Comparison of ENCODE assay signal across 11 mouse cellular contexts in the genomic region with DNA sequence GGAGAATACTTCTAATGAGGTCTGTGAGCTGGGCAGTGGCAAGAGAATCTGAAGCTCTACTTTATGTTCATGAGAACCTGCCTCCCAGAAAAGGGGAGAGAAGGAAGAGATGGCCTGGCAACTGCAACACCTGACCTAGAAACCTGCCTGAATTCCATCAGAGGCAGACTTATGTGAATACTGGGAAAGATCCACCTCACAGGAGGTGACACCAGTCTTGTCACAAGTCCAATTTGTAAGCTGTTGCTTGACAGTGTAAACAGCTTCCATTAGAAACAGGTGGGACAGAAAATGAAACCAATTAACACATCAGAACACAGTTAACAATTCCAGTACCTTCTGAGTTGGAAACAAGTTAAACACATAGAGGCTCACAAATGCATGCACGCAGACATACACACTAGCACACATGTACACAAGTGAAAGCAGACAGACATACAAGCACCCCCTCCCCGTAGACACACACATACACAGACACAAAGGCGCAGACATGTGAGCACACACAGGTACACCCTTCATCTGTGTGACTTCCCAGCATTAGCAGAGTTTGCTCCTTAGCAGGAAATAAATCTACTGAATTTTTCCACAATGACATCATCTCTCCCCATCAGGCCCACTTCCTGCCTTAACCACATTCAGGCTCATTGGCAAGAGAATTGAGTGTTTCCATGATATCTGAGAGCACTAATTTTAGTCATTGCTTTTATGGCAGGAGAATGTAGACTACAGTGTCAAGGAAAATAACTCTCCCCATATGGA. TPM values are rescaled to one million over a fixed set of nuclear protein-coding genes. Genes with fewer than 3 reads are reported as not detected.
DNase-seq lines count a peak whose midpoint lies in the region; ATAC-seq and TF ChIP-seq lines count a peak whose summit lies in the region.
"Had no signal": no experiment of that assay in that cellular context is flagged by ENCODE, and none has a peak within 500 bp of the region (broad histone marks: within the 10 kb centered on the region; RNA-seq: fewer than 3 reads in every experiment).

No protein-coding gene starts in this region.

- no peak overlapping the region for H3K27ac ChIP-seq in lung, embryonic 16.5 days (ENCODE audit: low read length)
- peak overlapping the region; percentile 65 for H3K27ac ChIP-seq in heart, embryonic 16.5 days (ENCODE audit: low read length)
- no peak overlapping the region for H3K27ac ChIP-seq in hindbrain, postnatal 0 days
- H3K27ac ChIP-seq: midbrain, embryonic 10.5 days had no signal

- no peaks in the 10 kb centered on the region for H3K36me3 ChIP-seq in lung, embryonic 16.5 days (ENCODE audit: control insufficient read depth, insufficient read depth, low read length)
- H3K36me3 ChIP-seq in heart, embryonic 16.5 days (ENCODE audit: control insufficient read depth, insufficient read depth) = no peaks in the 10 kb centered on the region
- no peaks in the 10 kb centered on the region for H3K36me3 ChIP-seq in hindbrain, postnatal 0 days (ENCODE audit: insufficient read depth, low read length)
- H3K36me3 ChIP-seq: midbrain, embryonic 10.5 days had no signal

- no peak overlapping the region for H3K9ac ChIP-seq in lung, embryonic 16.5 days (ENCODE audit: low read length)
- H3K9ac ChIP-seq in heart, embryonic 16.5 days (ENCODE audit: low read length) = no peak overlapping the region
- H3K9ac ChIP-seq in hindbrain, postnatal 0 days (replicated peaks; ENCODE audit: low read length) = no peak overlapping the region

- H3K9me3 ChIP-seq in lung, embryonic 16.5 days (ENCODE audit: control insufficient read depth, low read length) = no peaks in the 10 kb centered on the region
- no peaks in the 10 kb centered on the region for H3K9me3 ChIP-seq in heart, embryonic 16.5 days (replicated peaks; ENCODE audit: control insufficient read depth, low read length)
- no peaks in the 10 kb centered on the region for H3K9me3 ChIP-seq in hindbrain, postnatal 0 days (ENCODE audit: low read length)
- H3K9me3 ChIP-seq: midbrain, embryonic 10.5 days had no signal

- peak; percentile 70 for ATAC-seq in lung, embryonic 16.5 days (ENCODE audit: low read depth)
- ATAC-seq in heart, embryonic 16.5 days (replicated peaks; ENCODE audit: extremely low read depth, insufficient read depth, low FRiP score) = peak; percentile 91
- no peak for ATAC-seq in hindbrain, postnatal 0 days

- H3K4me2 ChIP-seq in lung, embryonic 16.5 days (ENCODE audit: low read depth, low read length) = no peak overlapping the region
- no peak overlapping the region for H3K4me2 ChIP-seq in heart, embryonic 16.5 days (ENCODE audit: low read depth, low read length)
- no peak overlapping the region for H3K4me2 ChIP-seq in hindbrain, postnatal 0 days (ENCODE audit: low read depth, low read length)

- H3K27me3 ChIP-seq in lung, embryonic 16.5 days (ENCODE audit: control insufficient read depth, insufficient read depth, low read depth, low read length) = no peaks in the 10 kb centered on the region
- no peaks in the 10 kb centered on the region for H3K27me3 ChIP-seq in heart, embryonic 16.5 days (ENCODE audit: control insufficient read depth, insufficient read depth, low read length)
- H3K27me3 ChIP-seq in hindbrain, postnatal 0 days (ENCODE audit: insufficient read depth, low read length) = no peaks in the 10 kb centered on the region

- no peak overlapping the region for H3K4me3 ChIP-seq in lung, embryonic 16.5 days (ENCODE audit: low read length)
- no peak overlapping the region for H3K4me3 ChIP-seq in heart, embryonic 16.5 days (ENCODE audit: low read length)
- H3K4me3 ChIP-seq in hindbrain, postnatal 0 days (ENCODE audit: low read length) = no peak overlapping the region
- H3K4me3 ChIP-seq: midbrain, embryonic 10.5 days had no signal

- 67% methylated on average over 3 of the region's 3 CpGs for WGBS in lung, embryonic 16.5 days
- 74% methylated on average over 3 of the region's 3 CpGs for WGBS in heart, embryonic 16.5 days
- 92% methylated on average over 3 of the region's 3 CpGs for WGBS in hindbrain, postnatal 0 days

- DNase-seq in lung, postnatal 36 days = no peak
- peak; percentile 4 to 12 for DNase-seq in cerebellum, postnatal 36 days
- peak; percentile 21 for DNase-seq in skeletal muscle tissue, adult 2 months (ENCODE audit: low read depth, low spot score)
- DNase-seq in ovary, postnatal 36 days (ENCODE audit: low spot score) = no peak
- no peak for DNase-seq in layer of hippocampus, postnatal 25 days (ENCODE audit: extremely low spot score in 1 of 2, low spot score in 1 of 2)
- no peak for DNase-seq in hindbrain, postnatal 0 days (ENCODE audit: low spot score)
- DNase-seq: gastrocnemius, postnatal 36 days; thymus, postnatal 4 days had no signal

- H3K4me1 ChIP-seq in lung, embryonic 16.5 days (replicated peaks; ENCODE audit: control insufficient read depth, insufficient read depth, low read length) = peaks cover 5% of the 10 kb centered on the region; the same call in 1 of the 2 replicates
- H3K4me1 ChIP-seq in heart, embryonic 16.5 days (ENCODE audit: control insufficient read depth, insufficient read depth, low read length) = peaks cover 6% of the 10 kb centered on the region
- no peaks in the 10 kb centered on the region for H3K4me1 ChIP-seq in hindbrain, postnatal 0 days (ENCODE audit: insufficient read depth, low read length)
- H3K4me1 ChIP-seq: midbrain, embryonic 10.5 days had no signal

- TF ChIP-seq CTCF in hindbrain, postnatal 0 days (IDR thresholded peaks at IDR 0.05; ENCODE audit: low read depth) = no peak

RNA-seq across cellular contexts. Expression of gene Fancf, which starts 51.4 kb away (rescaled TPM):
- 1.4 and 1.8 TPM in 2 replicates for polyA plus RNA-seq in lung, embryonic 16.5 days (2015; fragmentation: Nextera tagmentation; extraction: Ambion mirVana)
- 1.7 and 4.6 TPM in 2 replicates for polyA plus RNA-seq in heart, embryonic 16.5 days (2015; fragmentation: Nextera tagmentation; extraction: Ambion mirVana)
- total RNA-seq in layer of hippocampus, postnatal 25 days (2021) = 1 to 10 TPM; 4.6 to 5.0 TPM
- 12.8 and 22.6 TPM in 2 replicates for total RNA-seq in hindbrain, postnatal 0 days (2014; rRNA removed)
- 7.1 and 7.9 TPM in 2 replicates for polyA plus RNA-seq in hindbrain, postnatal 0 days (2015; fragmentation: Nextera tagmentation; extraction: Ambion mirVana)

RNA-seq across cellular contexts. Expression of gene Gas2, which starts 51.7 kb away (rescaled TPM):
- 8.9 and 9.4 TPM in 2 replicates for polyA plus RNA-seq in lung, embryonic 16.5 days (2015; fragmentation: Nextera tagmentation; extraction: Ambion mirVana)
- 9.1 and 9.6 TPM in 2 replicates for polyA plus RNA-seq in heart, embryonic 16.5 days (2015; fragmentation: Nextera tagmentation; extraction: Ambion mirVana)
- total RNA-seq in layer of hippocampus, postnatal 25 days (2021) = 10 to 100 TPM; 16.5 to 19.9 TPM
- total RNA-seq in hindbrain, postnatal 0 days (2014; rRNA removed) = 11.9 and 27.4 TPM in 2 replicates
- 13.4 and 13.9 TPM in 2 replicates for polyA plus RNA-seq in hindbrain, postnatal 0 days (2015; fragmentation: Nextera tagmentation; extraction: Ambion mirVana)

Comparison
In these comparisons a context has a peak if more than half of its experiments do, and no peak if none do; other contexts are left out.
1. DNase-seq: peak in cerebellum, postnatal 36 days (2 of 2) and skeletal muscle tissue, adult 2 months (single experiment); none in lung, postnatal 36 days (single experiment), ovary, postnatal 36 days (single experiment), layer of hippocampus, postnatal 25 days (0 of 2) and hindbrain, postnatal 0 days (single experiment).